Mouse (Mus musculus) left cerebral cortex, postnatal 25 days (tissue): ENCODE measurements around the gene Rinl. TPM values are rescaled to one million over a fixed set of nuclear protein-coding genes. Genes with fewer than 3 reads are reported as not detected.

Source experiments
- DNase-seq, 2 experiments: peaks; one replicate each; pipeline ENCODE4 v3.0.0; 2022; ENCODE audit warnings: low spot score in 2 of 2, mixed read lengths in 1 of 2
- intact Hi-C: fragments of 180-260 bp; cut with DNase I; formaldehyde crosslinking; loops from one replicate; pipeline ENCODE4 v1.15.1; 2025
- total RNA-seq, 2 experiments: library from RNA; stranded (reverse); gene quantifications; 2 replicates each; pipeline ENCODE4 v1.2.3; 2021

The Rinl gene
- total RNA-seq, 2 experiments from 2014 or later, result 2.4 to 2.9 TPM

- intact Hi-C loops, result no loop called here
- DNase-seq, result no peak
Measured at GRCm38 (mm10) chr7:28836936-28837335, 48.2 kb downstream of the Rinl start.

GRCm38 (mm10) chr7:28838331-28838730 lies 49.6 kb downstream of the Rinl start:
- DNase-seq, result no peak
- intact Hi-C loops, result no loop called here

GRCm38 (mm10) chr7:28847273-28847672 lies 58.5 kb downstream of the Rinl start:
- intact Hi-C loops, result no loop called here
- DNase-seq, result no peak

Other genes starting within 250 kb of the Rinl start
- not detected for gene Sycn, start 248.1 kb upstream of the Rinl start, total RNA-seq
- gene Nccrp1, start 241.7 kb upstream of the Rinl start, total RNA-seq, result under 1 TPM; 0.46 to 0.50 TPM
- gene Samd4b, start 190.8 kb upstream of the Rinl start, total RNA-seq, result 10 to 100 TPM; 65.2 to 68.7 TPM
- gene Pak4, start 190.8 kb upstream of the Rinl start, total RNA-seq, result 1 to 10 TPM; 8.1 to 8.3 TPM
- gene Acp7, start 157.6 kb upstream of the Rinl start, total RNA-seq, result 1 to 10 TPM; 1.1 to 1.6 TPM
- gene Fbxo27, start 96.1 kb upstream of the Rinl start, total RNA-seq, result 10 to 100 TPM; 21.6 to 21.8 TPM
- gene Fbxo17, start 72.2 kb upstream of the Rinl start, total RNA-seq, result 1 to 10 TPM in 1 of 2 experiments, under 1 TPM in 1; 0.76 to 1.3 TPM
- gene Mrps12, start 47.1 kb upstream of the Rinl start, total RNA-seq, result 10 to 100 TPM; 60.3 to 67.4 TPM
- 10 to 100 TPM; 13.1 to 14.4 TPM for gene Sars2, start 47.0 kb upstream of the Rinl start, total RNA-seq
- gene Ccer2, start 32.8 kb upstream of the Rinl start, total RNA-seq, result 1 to 10 TPM in 1 of 2 experiments, under 1 TPM in 1; 0.92 to 1.2 TPM
- gene Sirt2, start 22.2 kb upstream of the Rinl start, total RNA-seq, result 100 to 1,000 TPM; 151 to 166 TPM
- 10 to 100 TPM; 34.2 to 37.7 TPM for gene Nfkbib, start 21.5 kb upstream of the Rinl start, total RNA-seq
- 100 to 1,000 TPM; 375 to 411 TPM for gene Hnrnpl, start 19.6 kb downstream of the Rinl start, total RNA-seq
- gene Ech1, start 36.2 kb downstream of the Rinl start, total RNA-seq, result 10 to 100 TPM; 41.5 to 46.6 TPM
- gene Lgals4, start 44.9 kb downstream of the Rinl start, total RNA-seq, result 1 to 10 TPM; 2.2 to 2.7 TPM
- gene Lgals7, start 74.9 kb downstream of the Rinl start, total RNA-seq, result under 1 TPM in 1 of 2 experiments, not detected in 1; 0.50 TPM
- gene Capn12, start 92.5 kb downstream of the Rinl start, total RNA-seq, result under 1 TPM; 0.32 to 0.66 TPM
- 100 to 1,000 TPM; 190 to 202 TPM for gene Actn4, start 173.4 kb downstream of the Rinl start, total RNA-seq
- 100 to 1,000 TPM; 175 to 185 TPM for gene Eif3k, start 192.9 kb downstream of the Rinl start, total RNA-seq
- gene Map4k1, start 193.1 kb downstream of the Rinl start, total RNA-seq, result 1 to 10 TPM; 1.7 to 1.8 TPM